Mouse (Mus musculus): ENCODE measurements around the gene Gusb. TPM values are rescaled to one million over a fixed set of nuclear protein-coding genes. Genes with fewer than 3 reads are reported as not detected.

Gene Gusb
- polyA plus RNA-seq, 1 experiment from 2014 or later = 33.9 TPM

DNA sequence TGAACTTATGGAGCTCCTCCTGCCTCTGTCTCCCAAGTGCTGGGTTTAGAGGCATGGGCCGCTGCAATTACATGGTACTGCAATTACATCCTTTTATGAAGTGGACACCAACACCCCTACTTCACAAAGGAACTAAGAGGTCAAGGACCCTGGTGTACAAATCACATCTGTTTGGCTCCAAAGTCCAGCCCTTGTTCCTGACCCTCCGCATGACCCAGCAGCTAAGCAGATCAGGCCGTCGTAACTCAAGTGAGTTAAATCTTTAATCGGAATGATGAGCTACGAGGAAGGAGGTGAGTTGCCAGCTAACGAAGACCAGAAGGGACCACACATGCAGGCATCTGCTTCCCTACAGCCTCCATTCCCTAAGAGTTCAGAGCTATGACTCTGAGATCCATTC lies 19.5 kb upstream of the Gusb start:
- Histone ChIP-seq H3K27me3 (ENCODE audit: control insufficient read depth, insufficient read depth, low read length) (no peaks in the 10 kb centered on the region), H3K4me1 (replicated peaks; ENCODE audit: control insufficient read depth, insufficient read depth) (no peaks in the 10 kb centered on the region), H3K4me3 (ENCODE audit: low read depth, low read length) (no peak overlapping the region), H3K9me3 (ENCODE audit: control insufficient read depth, low read length) (no peaks in the 10 kb centered on the region), H3K36me3 (ENCODE audit: control insufficient read depth, insufficient read depth, low read length) (no peaks in the 10 kb centered on the region), H3K27ac (replicated peaks) (no peak overlapping the region), H3K4me2 (replicated peaks; ENCODE audit: low read depth) (no peak overlapping the region), H3K9ac (ENCODE audit: low read length) (no peak overlapping the region)
- TF ChIP-seq CTCF (IDR thresholded peaks at IDR 0.05; ENCODE audit: low read depth) (no peak), EP300 (optimal IDR thresholded peaks at IDR 0.05) (no peak)
- ATAC-seq (ENCODE audit: low FRiP score, low TSS enrichment) (no peak), DNase-seq (ENCODE audit: low spot score) (no peak)
- 71% methylated on average over 7 of the region's 7 CpGs for WGBS

DNA sequence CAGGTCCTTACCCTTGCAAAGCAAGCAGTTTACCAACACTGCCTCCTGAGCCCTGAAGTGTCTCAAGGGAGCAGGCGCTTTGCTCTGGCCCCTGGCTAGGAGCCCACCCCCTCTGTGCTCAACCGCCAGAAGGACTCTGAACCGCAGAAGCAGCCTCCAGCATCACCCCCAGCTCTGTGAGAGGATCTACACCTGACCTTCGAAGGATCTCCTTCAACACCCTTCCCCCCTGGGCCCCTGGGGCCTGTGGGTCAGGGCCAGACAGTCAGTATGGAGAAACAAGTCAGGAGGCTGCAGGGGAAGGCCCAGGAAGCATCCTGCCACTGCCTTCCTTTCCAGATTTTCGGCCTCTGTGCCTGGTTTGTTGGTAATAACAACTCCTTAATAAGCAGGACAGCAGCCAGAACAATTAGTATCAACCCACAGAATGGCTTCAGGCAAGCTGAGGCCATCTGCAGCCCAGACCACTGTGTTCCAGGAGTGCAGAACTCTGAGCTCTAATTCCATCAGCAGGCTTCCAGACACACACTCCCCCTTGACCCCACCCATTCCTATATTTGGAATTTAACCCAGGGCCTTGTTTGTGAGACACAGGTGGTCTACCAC lies 18.6 kb upstream of the Gusb start:
- 68% methylated on average over 5 of the region's 5 CpGs for WGBS
- TF ChIP-seq CTCF (IDR thresholded peaks at IDR 0.05; ENCODE audit: low read depth) = no peak
- ATAC-seq (ENCODE audit: low FRiP score, low TSS enrichment) = no peak
- Histone ChIP-seq H3K9ac (ENCODE audit: low read length) (0 out of 2 replicates have a peak overlapping the region, but pooled peaks have one; percentile 1), H3K4me3 (ENCODE audit: low read depth, low read length) (no peak overlapping the region), H3K9me3 (ENCODE audit: control insufficient read depth, low read length) (no peaks in the 10 kb centered on the region), H3K27me3 (ENCODE audit: control insufficient read depth, insufficient read depth, low read length) (no peaks in the 10 kb centered on the region), H3K4me1 (replicated peaks; ENCODE audit: control insufficient read depth, insufficient read depth) (no peaks in the 10 kb centered on the region), H3K27ac (replicated peaks) (no peak overlapping the region), H3K36me3 (ENCODE audit: control insufficient read depth, insufficient read depth, low read length) (no peaks in the 10 kb centered on the region), H3K4me2 (replicated peaks; ENCODE audit: low read depth) (no peak overlapping the region)
- DNase-seq (ENCODE audit: low spot score) = no peak

DNA sequence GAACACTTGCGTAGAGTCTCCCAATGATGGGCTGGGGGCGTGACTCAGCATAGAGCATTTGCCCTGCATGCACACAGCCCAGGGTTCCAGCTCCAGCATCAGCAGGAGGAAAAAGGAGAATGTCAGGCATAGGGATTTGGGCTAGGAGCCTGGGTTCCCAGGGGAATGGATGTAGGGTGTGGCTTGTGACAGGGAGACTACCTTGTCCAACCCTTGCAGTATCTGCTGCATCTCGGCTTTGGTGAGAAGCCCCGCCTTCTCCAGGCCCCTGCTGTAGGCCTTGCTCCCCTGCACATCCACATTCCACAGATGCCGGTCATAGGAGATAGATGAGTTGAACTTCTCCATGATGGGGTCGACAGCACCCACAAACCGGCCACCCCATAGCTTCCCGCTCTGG lies 16.6 kb upstream of the Gusb start:
- Histone ChIP-seq H3K9ac (ENCODE audit: low read length) (no peak overlapping the region), H3K4me2 (replicated peaks; ENCODE audit: low read depth) (no peak overlapping the region), H3K36me3 (ENCODE audit: control insufficient read depth, insufficient read depth, low read length) (no peaks in the 10 kb centered on the region), H3K4me3 (ENCODE audit: low read depth, low read length) (no peak overlapping the region), H3K27me3 (ENCODE audit: control insufficient read depth, insufficient read depth, low read length) (no peaks in the 10 kb centered on the region), H3K27ac (replicated peaks) (no peak overlapping the region), H3K4me1 (replicated peaks; ENCODE audit: control insufficient read depth, insufficient read depth) (no peaks in the 10 kb centered on the region), H3K9me3 (ENCODE audit: control insufficient read depth, low read length) (no peaks in the 10 kb centered on the region)
- TF ChIP-seq EP300 (optimal IDR thresholded peaks at IDR 0.05) (no peak), CTCF (IDR thresholded peaks at IDR 0.05; ENCODE audit: low read depth) (no peak)
- ATAC-seq (ENCODE audit: low FRiP score, low TSS enrichment) (no peak), DNase-seq (ENCODE audit: low spot score) (no peak)
- 45% methylated on average over 8 of the region's 8 CpGs for WGBS

DNA sequence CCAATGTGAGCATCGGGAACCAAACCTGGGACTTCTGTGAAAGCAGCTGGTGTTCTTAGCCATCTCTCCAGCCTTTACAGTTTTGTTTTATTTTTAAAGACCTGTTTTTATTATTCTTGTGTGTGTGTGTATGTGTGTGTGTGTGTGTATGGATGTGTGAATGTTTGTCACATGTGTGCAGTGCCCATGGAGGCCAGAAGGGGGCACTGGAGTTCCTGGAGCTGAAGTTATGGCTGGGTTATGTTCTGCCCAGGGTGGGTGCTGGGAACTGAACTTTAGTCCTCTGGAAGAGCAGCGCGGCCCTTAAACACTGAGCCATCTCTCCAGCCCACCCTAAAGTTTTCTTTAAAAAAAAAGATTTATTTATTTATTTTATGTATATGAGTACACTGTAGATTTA lies 12.3 kb upstream of the Gusb start:
- 99% methylated on average over 3 of the region's 3 CpGs for WGBS
- H3K4me3 ChIP-seq (ENCODE audit: low read depth, low read length) = no peak overlapping the region

DNA sequence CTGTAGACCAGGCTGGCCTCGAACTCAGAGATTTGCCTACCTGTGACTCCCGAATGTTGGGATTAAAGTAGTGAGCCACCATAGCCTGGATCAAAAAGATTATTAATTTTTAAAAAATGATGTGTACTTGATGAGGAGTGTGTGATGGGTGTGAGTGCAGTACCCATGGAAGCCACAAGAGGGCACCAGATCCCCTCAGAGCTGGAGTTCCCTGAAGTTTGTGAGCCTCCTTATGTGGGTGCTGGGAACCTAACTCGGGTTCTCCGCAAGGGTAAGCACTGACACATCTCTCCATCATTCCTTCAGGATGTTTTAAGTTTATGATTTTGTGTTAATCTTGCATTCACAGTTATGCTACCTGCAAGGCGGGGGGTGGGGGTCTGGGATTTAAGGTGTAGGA lies 8.1 kb upstream of the Gusb start:
- peaks cover 5% of the 10 kb centered on the region; the same call in 1 of the 2 replicates for H3K36me3 ChIP-seq (ENCODE audit: control insufficient read depth, insufficient read depth, low read length)
- peak; percentile 60 for TF ChIP-seq CTCF (IDR thresholded peaks at IDR 0.05; ENCODE audit: low read depth)
- no peak for TF ChIP-seq EP300 (optimal IDR thresholded peaks at IDR 0.05)
- H3K4me2 ChIP-seq (replicated peaks; ENCODE audit: low read depth) = no peak overlapping the region
- H3K27me3 ChIP-seq (ENCODE audit: control insufficient read depth, insufficient read depth, low read length) = no peaks in the 10 kb centered on the region
- DNase-seq (ENCODE audit: low spot score) (no peak), ATAC-seq (ENCODE audit: low FRiP score, low TSS enrichment) (no peak)
- H3K4me3 ChIP-seq (ENCODE audit: low read depth, low read length) = no peak overlapping the region
- no peak overlapping the region for H3K27ac ChIP-seq (replicated peaks)
- 94% methylated on average over 5 of the region's 5 CpGs for WGBS
- no peaks in the 10 kb centered on the region for H3K9me3 ChIP-seq (ENCODE audit: control insufficient read depth, low read length)
- no peaks in the 10 kb centered on the region for H3K4me1 ChIP-seq (replicated peaks; ENCODE audit: control insufficient read depth, insufficient read depth)
- H3K9ac ChIP-seq (ENCODE audit: low read length) = no peak overlapping the region

More for the DNA sequence above, 12.3 kb upstream of the Gusb start:
- no peaks in the 10 kb centered on the region for H3K27me3 ChIP-seq (ENCODE audit: control insufficient read depth, insufficient read depth, low read length)
- DNase-seq (ENCODE audit: low spot score) = no peak
- H3K9ac ChIP-seq (ENCODE audit: low read length) = no peak overlapping the region
- H3K27ac ChIP-seq (replicated peaks) = no peak overlapping the region
- H3K4me2 ChIP-seq (replicated peaks; ENCODE audit: low read depth) = no peak overlapping the region
- H3K36me3 ChIP-seq (ENCODE audit: control insufficient read depth, insufficient read depth, low read length) = peaks cover 5% of the 10 kb centered on the region; the same call in 1 of the 2 replicates
- ATAC-seq (ENCODE audit: low FRiP score, low TSS enrichment) = no peak
- no peaks in the 10 kb centered on the region for H3K4me1 ChIP-seq (replicated peaks; ENCODE audit: control insufficient read depth, insufficient read depth)
- no peaks in the 10 kb centered on the region for H3K9me3 ChIP-seq (ENCODE audit: control insufficient read depth, low read length)
- TF ChIP-seq CTCF (IDR thresholded peaks at IDR 0.05; ENCODE audit: low read depth) (peak; percentile 26; the same call in 1 of the 2 replicates), EP300 (optimal IDR thresholded peaks at IDR 0.05) (no peak)

DNA sequence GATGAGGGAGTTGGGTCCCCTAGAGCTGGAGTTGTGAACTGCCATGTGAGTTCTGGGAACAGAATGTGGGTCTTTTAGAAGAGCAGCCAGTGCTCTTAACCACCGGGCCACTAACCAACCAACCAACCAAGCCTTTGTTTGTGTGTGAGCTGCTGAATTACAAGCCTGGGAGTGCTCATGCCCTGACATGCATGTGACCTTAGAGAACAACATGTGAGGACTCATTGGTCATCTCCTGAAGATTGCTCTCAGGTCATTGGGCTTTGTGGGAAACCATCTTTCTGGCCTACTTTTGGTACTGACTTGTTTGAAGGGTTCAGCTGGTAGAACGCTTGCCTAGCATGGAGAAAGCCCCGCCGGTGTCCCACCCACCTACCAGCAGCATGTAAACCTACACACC lies 6.9 kb upstream of the Gusb start:
- ATAC-seq (ENCODE audit: low FRiP score, low TSS enrichment) = no peak

More for the DNA sequence above, 6.9 kb upstream of the Gusb start:
- H3K27ac ChIP-seq (replicated peaks) = no peak overlapping the region
- TF ChIP-seq CTCF (IDR thresholded peaks at IDR 0.05; ENCODE audit: low read depth) (no peak), EP300 (optimal IDR thresholded peaks at IDR 0.05) (no peak)
- H3K4me2 ChIP-seq (replicated peaks; ENCODE audit: low read depth) = no peak overlapping the region
- H3K4me1 ChIP-seq (replicated peaks; ENCODE audit: control insufficient read depth, insufficient read depth) = no peaks in the 10 kb centered on the region
- peaks cover 5% of the 10 kb centered on the region; the same call in 1 of the 2 replicates for H3K36me3 ChIP-seq (ENCODE audit: control insufficient read depth, insufficient read depth, low read length)
- 96% methylated on average over 4 of the region's 4 CpGs for WGBS
- no peaks in the 10 kb centered on the region for H3K9me3 ChIP-seq (ENCODE audit: control insufficient read depth, low read length)
- no peaks in the 10 kb centered on the region for H3K27me3 ChIP-seq (ENCODE audit: control insufficient read depth, insufficient read depth, low read length)
- no peak overlapping the region for H3K4me3 ChIP-seq (ENCODE audit: low read depth, low read length)
- no peak for DNase-seq (ENCODE audit: low spot score)
- no peak overlapping the region for H3K9ac ChIP-seq (ENCODE audit: low read length)
